ENCODE assay signal across 1 mouse cellular context in genomic region chr12:112769751-112770150, GRCm38 (mm10).
TF ChIP-seq lines count a peak whose summit lies in the region.

No protein-coding gene starts in this region.

TF ChIP-seq in CH12.LX, 34 proteins besides CTCF, POLR2A, EP300 and RAD21:
- TF ChIP-seq POLR2AphosphoS2 (IDR thresholded peaks at IDR 0.05; ENCODE audit: low read depth, low read length) (0 out of 2 replicates have a peak, but pooled peaks have one; percentile 24), NELFE (IDR thresholded peaks at IDR 0.05; ENCODE audit: low read depth, low read length) (no peak), ZMIZ1 (IDR thresholded peaks at IDR 0.05; ENCODE audit: low read depth, low read length) (0 out of 2 replicates have a peak, but pooled peaks have one; percentile 14)
TF ChIP-seq in CH12.LX: peak in this region for 2.
